Mouse (Mus musculus) forelimb bud, embryonic 11.5 days (tissue): Measurements from ENCODE around the gene Pcdh17.
A peak's percentile ranks its signal among the peaks of the same experiment; 100 is the strongest.

Experiments
- DNase-seq: peaks from one replicate; pipeline ENCODE4 v3.0.0-alpha.2; 2012; ENCODE audit warnings: low read depth, low spot score

Pcdh17 gene

GRCm38 (mm10) chr14:84443288-84443686, at the start of gene Pcdh17:
Gene Pcdh17, plus strand, starts transcription at chr14:84443563.
- DNase-seq: peak; percentile 94

DNA sequence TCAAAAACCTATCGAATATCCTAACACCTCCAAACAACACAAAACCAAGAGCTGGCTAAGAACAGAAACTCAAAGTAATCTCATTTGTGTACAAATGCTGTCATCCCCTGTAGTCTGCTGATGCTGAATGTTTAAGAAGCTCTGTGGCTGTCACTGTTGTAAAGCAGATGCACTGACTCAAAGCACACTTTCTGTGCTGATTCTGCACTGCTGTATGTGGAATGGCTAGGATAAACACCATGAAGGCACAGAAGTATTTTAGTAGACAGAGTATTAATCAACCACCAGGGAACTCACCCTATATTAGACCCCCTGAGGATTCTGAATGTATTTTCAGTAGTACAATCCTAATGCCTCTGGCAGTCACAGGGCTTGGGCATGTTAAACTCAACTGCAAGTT, 46.2 kb upstream of the Pcdh17 start:
- no peak for DNase-seq

- DNase-seq: no peak
Observed at GRCm38 (mm10) chr14:84424736-84425135, 18.6 kb upstream of the Pcdh17 start.

GRCm38 (mm10) chr14:84426616-84427015, 16.7 kb upstream of the Pcdh17 start:
- no peak for DNase-seq

DNA sequence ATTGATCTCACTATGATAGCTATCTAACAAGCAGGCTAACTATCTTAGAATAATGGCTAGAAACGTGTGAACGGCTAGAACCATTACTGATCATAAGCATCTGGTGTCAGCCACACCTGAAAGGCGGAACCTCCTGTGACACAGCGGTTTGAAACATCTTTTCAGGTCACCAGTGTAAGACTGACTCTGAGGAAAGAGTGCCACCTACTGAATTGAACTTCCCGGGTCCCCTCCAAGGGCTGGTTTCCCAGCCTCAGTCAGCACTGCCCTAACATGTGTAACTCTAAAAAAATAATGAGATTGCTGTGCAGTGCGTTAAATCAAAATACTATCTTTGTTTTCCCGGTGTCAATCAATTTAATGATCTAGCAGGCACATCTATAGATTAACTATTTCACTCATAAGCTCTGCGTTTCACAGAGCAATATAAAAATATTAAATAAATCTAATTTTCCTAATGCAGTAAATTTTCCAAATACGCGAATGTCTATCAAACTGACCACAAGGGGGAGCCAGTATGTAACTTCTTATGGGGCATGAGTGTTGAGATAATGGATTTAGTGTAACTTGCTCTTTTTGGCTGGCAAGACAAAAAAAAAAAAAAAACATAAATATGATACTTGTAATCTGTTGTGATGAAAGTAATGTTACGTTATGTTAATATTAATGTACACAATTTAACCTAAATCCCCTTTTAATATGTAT, 5.1 kb upstream of the Pcdh17 start:
- DNase-seq: peak; percentile 50

GRCm38 (mm10) chr14:84440903-84441302, 2.5 kb upstream of the Pcdh17 start:
- peak; percentile 35 for DNase-seq

DNA sequence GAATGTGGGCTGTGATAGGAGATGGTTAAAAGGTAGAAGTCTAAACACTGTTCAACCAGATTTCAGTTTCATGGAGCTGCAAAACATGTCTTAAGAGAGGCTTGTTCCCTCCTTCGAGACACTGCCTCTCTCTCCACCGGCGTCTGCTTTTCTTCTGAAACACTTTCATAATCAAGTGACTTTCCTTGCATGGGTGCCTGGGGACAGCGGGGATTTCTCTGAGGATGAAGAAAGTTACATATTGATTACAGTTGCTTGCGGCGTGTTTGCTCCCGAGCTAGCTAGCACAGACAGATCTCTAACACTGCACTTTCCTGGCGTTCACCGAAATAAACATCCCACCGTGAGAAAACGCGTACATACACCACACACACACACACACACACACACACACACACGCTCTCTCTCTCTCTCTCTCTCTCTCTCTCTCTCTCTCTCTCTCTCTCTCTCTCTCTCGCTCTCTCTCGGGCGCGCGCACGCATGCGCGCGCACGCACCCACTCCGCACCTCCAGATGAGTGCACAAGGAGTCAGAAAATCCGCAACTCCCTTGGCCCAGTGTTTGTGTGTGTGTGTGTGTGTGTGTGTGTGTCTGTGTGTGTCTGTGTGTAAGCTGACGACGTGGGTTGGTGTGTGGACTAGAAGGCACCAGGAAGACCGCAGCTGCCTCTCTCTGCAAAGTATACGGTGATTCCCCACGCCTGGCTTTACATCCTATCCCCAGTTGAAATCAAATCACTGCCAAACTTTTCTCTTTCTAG, 655 bp upstream of the Pcdh17 start:
- DNase-seq: peak; percentile 43

DNA sequence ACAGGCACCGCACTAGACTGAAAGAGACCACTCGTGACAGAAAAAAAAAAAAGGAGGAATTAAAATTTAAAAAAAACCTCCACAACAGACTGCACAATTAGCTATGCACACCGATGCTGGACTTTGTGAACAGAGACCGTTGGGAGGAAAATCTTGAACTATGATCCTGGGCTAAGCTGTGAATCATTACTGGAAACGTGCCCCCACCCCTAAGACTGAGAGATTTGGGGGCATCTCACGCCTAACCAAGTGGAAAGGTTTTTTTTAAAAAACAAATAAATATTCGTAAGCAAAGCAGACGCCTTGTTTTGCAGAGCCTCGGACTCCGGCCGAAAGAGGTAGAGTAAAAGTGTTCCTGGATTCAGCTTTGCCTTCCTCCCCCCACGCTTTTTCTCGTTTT, 398 bp downstream of the Pcdh17 start:
- no peak for DNase-seq

DNA sequence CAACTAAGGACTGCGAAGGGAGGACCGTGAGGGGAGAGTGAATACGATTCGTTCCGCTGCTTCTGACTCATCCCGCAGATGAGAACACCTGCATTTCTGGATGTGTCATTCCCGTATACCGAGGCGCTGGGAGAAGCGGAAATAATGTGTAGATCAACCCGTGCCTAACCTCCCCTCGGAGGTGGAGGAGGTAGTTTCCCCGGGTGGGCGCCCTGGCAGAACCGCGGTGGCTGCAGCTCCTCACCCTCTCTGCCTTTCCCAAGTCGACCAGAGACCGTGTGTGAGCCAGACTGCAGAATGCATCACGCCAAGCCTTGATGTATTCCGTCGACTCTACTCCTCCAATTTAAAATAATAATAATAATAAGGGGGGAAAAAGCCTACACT, 906 bp downstream of the Pcdh17 start:
- DNase-seq: peak; percentile 18

DNA sequence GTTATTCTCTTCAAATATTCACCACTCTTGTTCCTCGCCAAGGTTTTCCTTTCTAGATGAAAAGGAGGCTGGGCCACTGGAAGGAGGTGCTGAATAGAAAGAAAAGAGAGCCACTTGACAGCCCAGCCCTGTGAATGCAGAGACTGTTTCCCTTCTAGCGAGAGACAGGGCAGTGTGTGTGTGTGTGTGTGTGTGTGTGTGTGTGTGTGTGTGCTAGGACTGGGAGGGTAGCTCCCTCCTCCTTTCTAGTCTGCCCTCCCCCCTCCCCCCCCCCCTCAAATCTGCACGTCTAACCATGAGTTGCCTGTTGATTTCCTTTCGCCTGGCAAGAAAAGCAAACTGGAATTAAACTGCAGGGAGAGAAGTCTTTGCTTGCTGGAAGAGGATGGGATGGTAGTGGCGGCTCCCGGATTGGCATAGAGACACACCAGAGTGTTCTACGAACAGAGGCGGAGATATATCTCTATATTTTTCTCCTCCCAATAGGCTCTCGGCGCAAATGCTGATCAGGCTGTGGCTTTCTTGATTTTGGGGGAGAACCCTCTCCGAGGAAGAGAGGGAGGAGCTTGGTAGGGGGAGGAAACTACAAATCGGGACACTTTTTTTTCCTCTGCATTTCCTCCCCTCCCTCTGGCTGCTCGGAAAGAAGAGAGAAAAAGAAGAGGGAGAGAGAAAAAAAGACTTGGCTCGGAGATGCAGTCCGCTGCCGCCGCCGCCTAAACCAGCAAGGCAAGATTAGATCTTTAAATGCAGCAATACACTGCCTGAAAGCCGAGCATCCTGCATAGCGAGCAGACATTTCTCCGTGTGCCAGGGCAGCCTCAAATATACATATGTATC, 1.5 kb downstream of the Pcdh17 start:
- peak; percentile 12 for DNase-seq

DNA sequence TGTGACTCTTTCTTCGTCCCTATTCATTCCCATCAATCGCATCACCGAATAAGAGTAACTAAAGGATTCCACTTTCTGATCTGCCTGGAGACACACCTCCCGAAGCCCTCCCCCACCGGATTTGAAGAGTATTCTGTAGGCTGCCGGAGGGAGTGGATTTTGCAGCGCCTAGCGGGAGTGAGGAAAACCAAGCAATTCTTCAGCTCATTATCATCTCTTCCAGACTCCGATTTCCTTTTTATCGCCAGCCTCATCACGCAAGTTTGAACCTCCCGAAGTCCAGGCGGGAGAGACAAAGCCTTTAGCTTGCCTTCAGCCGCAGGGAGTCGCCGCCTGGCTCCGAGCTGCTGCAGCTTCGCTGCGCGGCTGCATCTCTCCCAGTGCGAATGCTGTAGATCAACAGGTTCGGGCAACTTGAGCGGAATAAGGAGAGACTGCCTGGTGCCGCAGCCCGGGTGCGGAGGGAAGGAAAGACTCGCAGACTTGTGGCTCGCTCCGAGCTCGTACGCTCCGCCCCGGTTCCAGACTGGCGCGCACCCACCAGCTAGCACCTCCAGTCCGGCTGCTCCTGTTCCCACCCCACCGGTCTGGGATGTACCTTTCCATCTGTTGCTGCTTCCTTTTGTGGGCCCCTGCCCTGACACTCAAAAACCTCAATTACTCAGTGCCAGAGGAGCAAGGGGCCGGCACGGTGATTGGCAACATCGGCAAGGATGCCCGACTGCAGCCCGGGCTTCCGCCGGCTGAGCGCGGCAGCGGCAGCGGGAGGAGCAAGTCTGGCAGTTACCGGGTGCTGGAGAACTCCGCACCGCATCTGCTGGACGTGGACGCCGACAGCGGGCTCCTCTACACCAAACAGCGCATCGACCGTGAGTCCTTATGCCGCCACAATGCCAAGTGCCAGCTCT, 2.4 kb downstream of the Pcdh17 start:
- peak; percentile 30 for DNase-seq

DNA sequence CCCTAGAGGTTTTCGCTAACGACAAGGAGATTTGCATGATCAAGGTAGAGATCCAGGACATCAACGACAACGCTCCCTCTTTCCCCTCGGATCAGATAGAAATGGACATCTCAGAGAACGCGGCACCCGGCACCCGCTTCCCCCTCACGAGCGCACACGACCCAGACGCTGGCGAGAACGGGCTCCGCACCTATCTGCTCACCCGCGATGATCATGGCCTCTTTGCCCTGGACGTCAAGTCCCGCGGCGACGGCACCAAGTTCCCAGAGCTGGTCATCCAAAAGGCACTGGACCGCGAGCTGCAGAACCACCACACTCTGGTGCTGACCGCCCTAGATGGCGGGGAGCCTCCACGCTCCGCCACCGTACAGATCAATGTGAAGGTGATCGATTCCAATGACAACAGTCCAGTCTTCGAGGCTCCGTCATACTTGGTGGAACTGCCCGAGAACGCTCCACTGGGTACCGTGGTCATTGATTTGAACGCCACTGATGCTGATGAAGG, 3.1 kb downstream of the Pcdh17 start:
- no peak for DNase-seq

DNA sequence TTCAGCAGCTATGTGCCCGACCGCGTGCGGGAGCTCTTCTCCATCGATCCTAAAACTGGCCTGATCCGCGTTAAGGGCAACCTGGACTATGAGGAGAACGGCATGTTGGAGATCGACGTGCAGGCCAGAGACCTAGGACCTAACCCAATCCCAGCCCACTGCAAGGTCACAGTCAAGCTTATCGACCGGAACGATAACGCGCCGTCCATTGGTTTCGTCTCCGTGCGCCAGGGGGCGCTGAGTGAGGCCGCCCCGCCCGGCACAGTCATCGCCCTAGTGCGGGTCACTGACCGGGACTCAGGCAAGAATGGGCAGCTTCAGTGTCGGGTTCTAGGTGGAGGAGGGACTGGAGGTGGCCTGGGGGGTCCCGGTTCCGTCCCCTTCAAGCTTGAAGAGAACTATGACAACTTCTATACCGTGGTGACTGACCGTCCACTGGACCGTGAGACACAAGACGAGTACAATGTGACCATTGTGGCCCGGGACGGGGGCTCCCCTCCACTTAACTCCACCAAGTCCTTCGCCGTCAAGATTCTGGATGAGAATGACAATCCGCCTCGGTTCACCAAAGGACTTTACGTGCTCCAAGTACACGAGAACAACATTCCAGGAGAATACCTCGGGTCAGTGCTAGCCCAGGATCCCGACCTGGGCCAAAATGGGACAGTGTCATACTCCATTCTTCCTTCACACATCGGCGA, 3.7 kb downstream of the Pcdh17 start:
- DNase-seq: peak; percentile 25

GRCm38 (mm10) chr14:84447661-84448380, 4.5 kb downstream of the Pcdh17 start:
- DNase-seq: peak; percentile 8

GRCm38 (mm10) chr14:84448381-84448771, 5.0 kb downstream of the Pcdh17 start:
- no peak for DNase-seq

GRCm38 (mm10) chr14:84454074-84454845, 10.9 kb downstream of the Pcdh17 start:
- DNase-seq: peak; percentile 29

- no peak for DNase-seq
Observed at GRCm38 (mm10) chr14:84475491-84475890, 32.1 kb downstream of the Pcdh17 start.

DNA sequence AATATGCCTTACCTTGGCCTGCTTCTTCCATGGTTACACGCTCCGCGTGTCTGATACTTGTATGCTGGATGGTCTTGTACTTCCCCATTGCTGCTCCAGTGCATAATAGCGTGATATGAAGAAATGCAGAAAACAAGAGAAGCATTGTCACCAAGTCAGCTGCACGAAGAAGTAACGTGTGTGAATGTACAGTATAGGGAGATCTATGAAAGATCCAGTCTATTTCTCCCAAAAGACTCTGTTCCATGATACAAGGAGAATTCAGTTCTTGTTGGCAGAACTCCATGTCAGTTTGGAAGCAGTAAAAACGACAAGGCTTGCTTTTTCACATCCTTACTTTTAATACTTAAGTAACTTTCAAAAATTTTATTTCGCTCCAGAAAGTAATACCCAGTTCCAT, 33.0 kb downstream of the Pcdh17 start:
- no peak for DNase-seq

DNA sequence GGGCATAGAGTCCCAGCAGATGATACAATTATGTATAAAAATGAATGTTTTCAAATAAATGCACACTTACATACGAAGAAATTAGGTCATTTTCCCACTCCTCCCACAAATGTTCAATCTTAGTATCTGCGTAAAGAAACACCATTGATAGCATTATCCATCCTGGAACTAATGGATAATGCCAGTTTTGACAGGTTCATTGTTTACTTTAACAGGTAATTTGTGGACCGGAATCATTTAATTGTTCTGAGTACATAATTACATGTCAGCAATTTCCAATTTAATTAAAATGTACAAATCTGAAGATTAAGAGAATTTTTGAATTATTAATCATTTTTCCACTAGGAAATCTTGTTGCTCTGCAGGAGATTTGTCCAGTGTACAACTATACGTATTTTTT, 33.5 kb downstream of the Pcdh17 start:
- DNase-seq: no peak
